Mouse (Mus musculus): ENCODE data around the gene Gm9821.

Gene Gm9821

DNA sequence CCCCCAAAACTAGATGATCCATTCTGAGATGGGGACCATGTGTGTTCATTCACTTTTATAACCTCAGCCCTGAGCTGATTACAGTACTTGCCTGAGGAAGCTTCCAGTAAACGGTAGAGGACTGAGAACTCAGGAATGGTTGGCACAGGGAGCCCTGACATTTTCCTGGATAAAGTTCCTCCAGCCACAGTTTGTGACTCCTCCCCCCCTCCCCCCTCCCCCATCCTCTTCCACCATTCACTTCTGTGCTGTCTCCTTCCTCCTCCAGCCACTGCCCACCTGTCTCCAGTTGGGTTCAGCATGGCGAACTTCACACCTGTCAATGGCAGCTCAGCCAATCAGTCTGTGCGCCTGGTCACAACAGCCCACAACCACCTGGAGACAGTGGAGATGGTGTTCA, 18.6 kb upstream of the Gm9821 start, which contains the start of gene Chrm4:
Gene Chrm4 (plus strand): TSS at position 301 of the 400 bp plus-strand sequence.
- no peak for DNase-seq (ENCODE audit: extremely low read depth, low read depth)

GRCm38 (mm10) chr2:91927826-91928533, 17.5 kb upstream of the Gm9821 start:
- DNase-seq (ENCODE audit: extremely low read depth, low read depth) = peak; percentile 44

DNA sequence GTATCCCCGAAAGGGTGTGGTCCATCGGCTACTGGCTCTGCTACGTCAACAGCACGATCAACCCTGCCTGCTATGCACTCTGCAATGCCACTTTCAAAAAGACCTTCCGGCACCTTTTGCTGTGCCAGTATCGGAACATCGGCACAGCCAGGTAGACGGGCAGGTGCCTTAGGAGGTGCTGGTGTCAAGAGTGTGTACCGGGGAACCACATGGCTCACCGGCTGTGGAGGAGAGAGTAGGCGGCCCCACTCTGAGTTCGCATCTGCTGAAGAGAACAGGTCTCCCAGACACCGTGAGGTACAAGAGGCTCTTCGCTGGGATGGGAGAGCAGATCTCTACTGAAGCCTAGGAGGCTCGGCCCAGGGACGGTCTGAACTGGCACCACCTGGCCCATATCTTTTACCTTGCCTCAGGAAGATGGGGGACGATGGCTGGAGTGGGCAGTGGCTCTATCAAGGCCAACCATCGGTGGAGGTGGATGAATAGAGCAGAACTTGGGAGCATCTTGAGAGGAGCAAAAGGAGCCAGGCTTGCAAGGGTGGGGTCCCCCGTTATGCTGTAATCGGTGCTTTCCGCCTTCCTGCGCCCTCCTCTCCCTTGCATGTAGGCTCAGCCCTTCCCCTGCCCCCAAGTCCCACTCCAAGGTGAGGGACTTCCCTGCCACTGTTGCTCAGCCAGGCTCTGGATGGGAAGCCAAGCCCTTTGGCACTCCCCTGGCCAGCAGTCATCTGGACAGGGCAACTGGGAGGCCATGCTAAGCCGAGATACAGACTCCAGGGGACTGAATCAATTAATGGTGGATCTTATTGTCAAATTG, 16.8 kb upstream of the Gm9821 start:
- DNase-seq (ENCODE audit: extremely low read depth, low read depth) = no peak

DNA sequence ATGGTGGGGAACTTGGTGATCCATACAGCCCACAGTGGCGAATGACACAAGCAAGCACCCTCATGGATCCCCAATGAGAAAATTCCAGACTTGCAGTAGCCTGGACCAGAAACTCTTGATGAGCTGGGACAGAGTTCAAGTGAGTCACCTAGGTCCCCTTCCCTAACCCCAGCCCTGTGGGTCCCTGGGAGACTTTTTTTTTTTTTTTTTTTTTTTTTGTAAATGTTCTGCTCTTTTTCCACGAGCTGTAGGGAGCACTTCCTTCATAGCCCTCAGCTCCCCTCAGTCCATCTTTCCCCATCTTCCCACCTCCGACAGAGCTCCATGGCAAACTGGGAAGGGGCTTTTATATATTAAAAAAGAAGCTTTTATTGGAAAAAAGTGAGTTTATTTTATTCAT, 16.0 kb upstream of the Gm9821 start:
- DNase-seq (ENCODE audit: extremely low read depth, low read depth) = no peak

GRCm38 (mm10) chr2:91929936-91930335, 15.6 kb upstream of the Gm9821 start:
- no peak for DNase-seq (ENCODE audit: extremely low read depth, low read depth)

DNA sequence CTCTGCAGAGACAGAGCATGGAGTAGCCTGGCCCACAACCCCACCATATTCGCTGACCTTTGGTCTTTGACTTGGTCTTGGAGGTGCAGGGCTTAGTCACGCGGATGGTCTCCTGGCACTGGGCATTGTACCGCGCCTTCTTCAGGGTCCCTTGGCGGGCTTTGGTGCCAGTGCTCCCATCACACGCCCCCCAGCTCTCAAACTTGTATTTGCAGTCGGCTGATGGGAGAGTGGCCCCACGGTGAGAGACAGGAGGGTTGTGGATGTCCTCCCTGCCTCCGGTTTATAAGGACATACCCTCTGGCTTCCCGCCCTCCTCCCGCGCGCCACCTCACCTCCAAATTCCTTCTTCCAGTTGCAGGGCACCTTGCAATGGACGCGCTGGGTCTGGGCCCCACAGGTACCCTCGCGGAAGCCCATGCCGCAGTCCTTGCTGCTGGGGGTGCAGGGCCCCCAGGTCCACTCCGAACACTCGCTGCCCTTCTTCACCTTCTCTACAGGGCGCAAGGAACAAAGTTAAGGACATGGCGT, 14.7 kb upstream of the Gm9821 start:
- no peak for DNase-seq (ENCODE audit: extremely low read depth, low read depth)

DNA sequence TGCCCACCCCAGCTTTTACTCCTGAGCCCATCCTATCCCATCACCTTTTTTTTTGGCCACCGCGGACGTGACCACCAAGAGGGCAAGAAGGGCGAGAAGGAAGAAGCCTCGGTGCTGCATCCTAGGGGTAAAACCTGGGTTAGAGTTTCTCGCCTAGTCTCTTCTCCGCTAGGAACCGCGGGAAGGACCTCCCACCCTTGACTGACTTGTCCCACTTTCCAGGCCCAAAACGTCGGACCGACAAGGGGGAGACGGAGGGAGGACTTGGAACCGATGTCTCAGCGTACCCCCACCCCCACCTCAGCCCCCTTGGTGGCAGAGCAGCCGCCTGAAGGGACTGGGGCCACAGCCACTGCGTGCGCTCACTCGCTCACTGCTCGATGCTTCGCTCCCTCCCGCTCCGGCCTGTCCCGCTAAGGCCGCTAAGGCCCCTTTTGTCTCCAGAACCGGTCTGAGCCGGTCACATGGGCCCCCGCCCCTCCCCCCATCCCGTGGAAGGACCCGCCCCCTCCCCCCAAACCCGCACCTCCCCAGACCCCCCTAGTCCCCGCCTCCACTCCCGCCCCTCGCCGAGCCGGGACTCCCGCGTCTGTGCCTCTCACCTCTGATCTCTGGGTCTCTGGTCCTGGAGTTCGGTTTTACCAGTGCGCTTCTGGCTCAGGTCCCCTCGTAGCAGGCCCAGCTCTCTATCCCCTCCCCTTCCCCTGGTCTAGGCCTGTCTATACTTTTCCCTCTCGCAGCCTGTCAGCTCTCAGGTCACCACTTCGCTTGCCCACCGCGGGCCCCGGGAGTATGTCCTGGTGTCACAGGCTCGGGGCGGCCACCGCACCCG, 14.0 kb upstream of the Gm9821 start:
- DNase-seq (ENCODE audit: extremely low read depth, low read depth) = no peak

GRCm38 (mm10) chr2:91932160-91932711, 13.3 kb upstream of the Gm9821 start, which contains the start of gene Mdk:
Gene Mdk (minus strand): TSS chr2:91932297.
- no peak for DNase-seq (ENCODE audit: extremely low read depth, low read depth)

GRCm38 (mm10) chr2:91932737-91933350, 12.7 kb upstream of the Gm9821 start:
- no peak for DNase-seq (ENCODE audit: extremely low read depth, low read depth)

GRCm38 (mm10) chr2:91933471-91933870, 12.0 kb upstream of the Gm9821 start:
- DNase-seq (ENCODE audit: extremely low read depth, low read depth) = no peak

GRCm38 (mm10) chr2:91934016-91934415, 11.5 kb upstream of the Gm9821 start:
- DNase-seq (ENCODE audit: extremely low read depth, low read depth) = no peak

- no peak for DNase-seq (ENCODE audit: extremely low read depth, low read depth)
Measured at GRCm38 (mm10) chr2:91934826-91935525, 10.5 kb upstream of the Gm9821 start.

GRCm38 (mm10) chr2:91936154-91936553, 9.3 kb upstream of the Gm9821 start:
- no peak for DNase-seq (ENCODE audit: extremely low read depth, low read depth)

DNA sequence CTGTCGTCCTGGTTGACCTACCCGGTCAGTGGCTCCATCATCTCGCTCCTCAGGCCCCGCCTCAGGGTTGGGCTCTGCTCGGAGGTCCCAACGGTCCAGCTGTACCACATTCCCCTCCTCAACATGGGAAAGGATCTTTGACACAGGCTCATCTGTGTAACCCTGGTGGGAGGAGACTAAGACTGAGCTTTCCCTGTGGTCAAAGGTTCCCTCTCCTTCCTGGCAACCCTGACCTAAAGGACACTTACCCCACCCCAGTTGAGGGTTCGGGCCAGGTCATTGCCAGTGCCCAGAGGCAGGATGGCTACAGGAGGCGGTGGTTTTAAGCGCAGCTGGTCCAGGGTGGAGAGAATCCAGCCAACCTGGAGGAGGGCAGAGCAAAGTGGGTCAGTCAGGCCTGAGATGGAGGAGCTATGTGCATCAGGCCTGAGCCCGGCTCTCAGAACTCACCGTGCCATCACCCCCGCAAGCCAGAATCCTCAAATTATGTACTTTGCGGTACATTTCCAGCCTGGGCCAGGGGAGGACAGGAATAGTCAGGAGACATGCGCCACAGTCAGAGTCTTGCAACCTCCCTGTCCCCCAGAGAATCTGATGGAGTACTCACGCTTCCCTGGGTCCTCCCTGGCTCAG, 6.1 kb upstream of the Gm9821 start:
- DNase-seq (ENCODE audit: extremely low read depth, low read depth) = no peak

DNA sequence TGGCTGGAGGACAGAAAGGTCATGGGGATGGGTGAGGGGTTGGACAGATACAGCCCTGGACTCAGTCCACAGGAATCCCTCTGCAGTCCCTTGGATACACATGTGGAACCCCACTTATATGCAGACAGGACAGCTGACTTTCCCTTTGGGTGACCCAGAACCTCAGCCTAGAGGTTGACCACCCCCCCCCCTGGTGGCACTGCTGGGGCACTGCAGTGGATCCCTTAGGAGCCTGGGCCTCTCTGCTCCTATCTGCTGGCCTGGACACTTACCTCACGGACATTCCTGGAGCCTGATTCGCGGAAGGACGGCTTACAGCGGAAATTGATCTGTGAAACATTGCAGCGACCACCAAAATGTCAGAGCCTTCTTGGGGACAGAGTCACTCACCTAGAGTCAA, 3.1 kb upstream of the Gm9821 start:
- DNase-seq (ENCODE audit: extremely low read depth, low read depth) = no peak

DNA sequence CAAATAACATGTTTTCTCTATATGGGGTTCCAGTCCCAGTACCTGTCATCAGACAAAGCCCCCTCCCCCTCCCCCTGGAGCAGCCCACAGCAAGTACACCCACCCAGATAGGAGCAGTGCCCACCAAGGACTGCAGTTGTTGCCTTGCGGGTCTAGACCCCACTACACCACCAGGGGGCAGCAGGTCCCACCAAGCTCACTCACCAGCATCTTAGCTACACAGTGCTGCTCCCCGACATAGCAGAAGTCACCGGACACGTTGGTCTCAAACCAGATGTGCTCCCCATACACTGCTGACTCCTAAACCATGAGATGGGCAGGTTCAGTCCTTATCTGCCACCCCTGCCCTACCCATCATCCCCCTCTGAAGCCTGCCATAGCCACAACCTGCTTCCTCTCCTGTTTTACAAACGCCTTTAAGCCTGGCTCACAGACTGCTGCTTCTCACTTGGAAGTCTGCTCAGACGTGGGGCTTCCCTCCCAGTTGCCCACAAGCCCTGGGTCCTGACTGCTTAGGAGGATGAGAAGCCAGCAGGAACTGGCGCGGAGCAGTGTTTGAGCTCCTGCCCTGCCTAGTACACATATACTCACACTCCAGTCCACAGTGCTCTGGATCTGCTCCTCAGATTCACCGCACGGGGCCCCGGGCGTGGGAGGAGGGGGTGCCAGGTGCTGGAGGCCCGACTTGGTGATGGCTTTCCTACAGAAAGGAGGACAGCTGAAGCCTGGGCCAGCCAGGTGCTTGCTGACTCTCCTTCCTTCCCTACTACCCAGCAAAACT, 1.1 kb upstream of the Gm9821 start:
- DNase-seq (ENCODE audit: extremely low read depth, low read depth) = no peak

DNA sequence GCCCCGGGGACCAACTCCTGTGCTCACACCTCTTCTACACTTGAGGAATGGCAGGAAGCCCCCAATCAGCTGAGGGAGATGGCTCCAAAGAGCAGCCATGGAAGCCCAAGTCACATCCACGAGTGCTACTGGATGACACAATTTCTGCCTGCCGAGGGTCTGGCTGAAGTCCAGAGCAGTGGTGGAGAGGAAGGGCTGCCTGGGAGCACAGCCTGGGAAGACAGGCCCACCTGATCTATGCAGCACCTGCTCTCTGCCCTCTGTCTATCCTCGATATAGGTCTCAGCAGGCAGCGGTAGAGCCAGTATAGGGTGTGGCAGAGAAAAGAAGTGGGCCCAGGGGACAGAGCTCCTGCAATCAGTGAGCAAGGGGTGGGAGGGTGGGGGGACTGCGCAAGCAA, 1.3 kb downstream of the Gm9821 start:
- DNase-seq (ENCODE audit: extremely low read depth, low read depth) = no peak

DNA sequence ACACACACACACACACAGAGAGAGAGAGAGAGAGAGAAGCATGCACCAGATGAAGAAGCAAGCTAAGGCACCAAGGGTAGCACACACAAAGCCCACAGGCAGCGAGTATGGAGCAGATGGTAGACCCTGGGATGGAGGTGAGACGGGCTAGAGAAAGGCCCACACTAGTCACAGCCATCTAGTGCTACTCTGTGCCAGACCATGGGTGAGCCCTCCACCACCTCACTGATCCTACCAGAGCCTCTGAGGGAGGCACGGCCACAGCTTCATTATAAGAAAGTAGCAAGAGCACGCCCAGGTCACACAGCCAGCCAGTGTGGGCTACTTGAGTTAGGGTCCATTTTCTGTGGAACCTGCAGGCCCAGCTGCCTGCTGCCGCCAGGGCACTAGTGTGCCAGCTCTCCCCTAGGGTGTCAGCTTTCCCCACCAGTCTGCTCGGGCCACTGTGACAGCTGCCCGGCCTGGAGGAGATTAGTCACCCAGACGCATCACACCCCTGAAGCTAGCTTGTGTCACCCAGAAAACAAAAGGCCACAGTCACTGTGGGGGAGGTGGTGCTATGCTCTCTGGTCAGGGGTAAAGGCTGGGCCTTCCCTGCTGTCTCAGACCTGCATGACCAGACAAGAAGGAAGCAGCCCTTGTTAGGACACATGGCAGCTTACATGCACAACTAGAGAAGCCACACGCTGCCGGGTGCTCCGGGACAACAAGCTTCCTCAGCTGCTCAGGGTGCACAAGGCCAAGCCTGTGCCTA, 2.1 kb downstream of the Gm9821 start:
- no peak for DNase-seq (ENCODE audit: extremely low read depth, low read depth)

All from MEL-GATA-1-ER (cell line).